8 mouse cellular contexts compared by ENCODE assay signal in the genomic region with DNA sequence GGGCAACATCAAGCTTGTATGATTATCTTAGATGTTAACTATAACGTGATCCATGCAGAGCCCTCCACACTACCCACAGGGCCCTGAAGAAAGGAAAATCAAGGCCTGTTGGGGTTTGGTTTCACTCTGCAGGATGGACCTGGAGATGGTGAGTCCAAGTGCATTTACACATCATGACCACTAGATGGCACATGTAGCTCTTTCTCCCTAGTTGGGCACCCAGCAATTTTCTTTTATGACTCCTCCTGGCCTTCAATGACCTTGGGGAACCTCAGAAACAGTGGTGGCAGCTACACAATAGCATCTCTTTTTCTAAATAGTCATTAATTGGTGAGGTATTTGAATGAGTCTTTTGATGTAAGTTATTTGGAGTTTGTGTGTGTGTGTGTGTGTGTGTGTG.
DNase-seq lines count a peak whose midpoint lies in the region; ATAC-seq and TF ChIP-seq lines count a peak whose summit lies in the region.

No protein-coding gene starts in this region.

- no peak overlapping the region for H3K9ac ChIP-seq in hindbrain, embryonic 16.5 days (ENCODE audit: low read depth, low read length)

- no peak overlapping the region for H3K4me2 ChIP-seq in hindbrain, embryonic 16.5 days (ENCODE audit: low read length)

- no peak for TF ChIP-seq POLR2A in lung, adult 2 months (IDR thresholded peaks at IDR 0.05; ENCODE audit: borderline replicate concordance, extremely low read depth, low read depth, low read length)

- WGBS in lung, adult 2 months = 91% methylated on average over 1 of the region's 1 CpGs
- WGBS in hindbrain, embryonic 16.5 days = 88% methylated on average over 1 of the region's 1 CpGs

- no peaks in the 10 kb centered on the region for H3K9me3 ChIP-seq in hindbrain, embryonic 16.5 days (ENCODE audit: control insufficient read depth, low read length)

- no peak overlapping the region for H3K27ac ChIP-seq in hindbrain, embryonic 16.5 days (ENCODE audit: low read depth, low read length)

- peak; percentile 49 for TF ChIP-seq CTCF in lung, adult 2 months (IDR thresholded peaks at IDR 0.05; ENCODE audit: insufficient read depth, low read length)

- peak; percentile 90 for ATAC-seq in megakaryocyte, adult 5-6 weeks (ENCODE audit: poor library complexity, severe bottlenecking)
- ATAC-seq in hindbrain, embryonic 16.5 days = no peak

- no peak overlapping the region for H3K4me3 ChIP-seq in lung, adult 2 months (replicated peaks; ENCODE audit: extremely low read depth, low read depth, low read length)
- H3K4me3 ChIP-seq in hindbrain, embryonic 16.5 days (ENCODE audit: low read length) = no peak overlapping the region

- peak; percentile 43 for DNase-seq in adrenal gland, adult 2 months
- DNase-seq in adrenal gland, postnatal 25 days = no peak
- DNase-seq in lung, adult 2 months = no peak
- DNase-seq in lung, adult 18-20 months = no peak
- peak; percentile 16 for DNase-seq in c-Kit-positive CD71-positive TER-119-positive erythroid progenitor cells, embryonic 14.5 days (ENCODE audit: low spot score)
- no peak for DNase-seq in layer of hippocampus, postnatal 14 days (ENCODE audit: low spot score in 2 of 2)

- H3K27me3 ChIP-seq in hindbrain, embryonic 16.5 days (replicated peaks; ENCODE audit: control insufficient read depth, insufficient read depth, low read length) = no peaks in the 10 kb centered on the region

- H3K4me1 ChIP-seq in lung, adult 2 months (ENCODE audit: control insufficient read depth, insufficient read depth, low read length) = no peaks in the 10 kb centered on the region
- H3K4me1 ChIP-seq in hindbrain, embryonic 16.5 days (ENCODE audit: control insufficient read depth, insufficient read depth, low read depth, low read length) = no peaks in the 10 kb centered on the region

- H3K36me3 ChIP-seq in hindbrain, embryonic 16.5 days (ENCODE audit: control insufficient read depth, insufficient read depth, low read length) = no peaks in the 10 kb centered on the region

Comparison
In these comparisons a context has a peak if more than half of its experiments do, and no peak if none do; other contexts are left out.
1. DNase-seq: peak in adrenal gland, adult 2 months (single experiment) and c-Kit-positive CD71-positive TER-119-positive erythroid progenitor cells, embryonic 14.5 days (single experiment); none in adrenal gland, postnatal 25 days (single experiment), lung, adult 2 months (single experiment), lung, adult 18-20 months (0 of 2) and layer of hippocampus, postnatal 14 days (0 of 2).